Mouse (Mus musculus) monocyte, adult 59 days (primary cell): ENCODE results near the gene Piwil1. TPM values are rescaled to one million over a fixed set of nuclear protein-coding genes. Genes with fewer than 3 reads are reported as not detected.

Experiments used
- total RNA-seq, 2 experiments: library from RNA; stranded (reverse); gene quantifications; one replicate each; pipeline ENCODE4 v1.2.4; 2023

Gene Piwil1
- not detected for total RNA-seq

DNA sequence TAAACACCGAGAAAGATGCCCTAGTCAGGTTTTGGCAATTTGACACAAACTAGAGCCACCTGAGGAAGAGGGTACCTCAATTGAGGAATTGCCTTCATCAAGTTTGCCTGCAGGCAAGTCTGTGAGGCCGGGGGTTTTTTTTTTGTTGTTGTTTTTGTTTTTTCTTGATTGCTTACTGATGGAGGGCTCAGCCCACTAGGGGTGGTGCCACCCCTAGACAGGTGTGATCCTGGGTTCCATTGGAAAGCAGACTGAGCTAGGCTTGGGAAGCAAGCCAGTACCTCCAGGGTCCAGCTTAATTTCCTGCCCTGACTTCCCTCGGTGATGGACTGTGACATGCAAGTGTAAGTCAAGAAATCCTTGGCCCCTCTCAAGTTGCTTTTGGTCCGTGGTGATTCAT, at the start of gene Piwil1:
Gene Piwil1 (plus strand): TSS at position 301 of the 400 bp plus-strand sequence.

Other genes starting within 250 kb of the Piwil1 start
- gene Fzd10, start 101.7 kb upstream of the Piwil1 start, total RNA-seq, result under 1 TPM; 0.15 to 0.24 TPM